9 mouse cellular contexts compared by ENCODE assay signal in the genomic region with DNA sequence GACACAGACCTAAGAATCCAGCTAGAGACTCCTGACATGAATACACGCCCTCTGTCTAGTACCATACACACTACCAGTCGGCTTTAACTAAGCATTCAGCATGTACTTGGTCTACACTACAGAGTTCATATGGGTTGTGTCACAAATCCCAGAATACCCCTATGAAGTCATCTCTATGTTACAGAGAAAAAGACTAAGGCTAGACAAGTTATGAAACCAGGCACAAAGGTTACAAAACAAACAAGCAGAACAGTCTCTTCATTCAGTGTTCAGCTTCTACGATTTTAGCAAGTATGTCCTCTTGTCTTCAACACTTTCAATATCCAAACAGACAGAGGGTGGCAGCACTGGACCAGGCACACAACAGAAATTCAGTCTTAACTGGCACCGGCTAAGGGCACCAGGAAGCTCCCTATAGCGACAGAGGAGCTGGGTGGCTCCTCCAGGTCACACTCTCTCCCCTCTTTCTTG. TPM values are rescaled to one million over a fixed set of nuclear protein-coding genes. Genes with fewer than 3 reads are reported as not detected.
A peak's percentile ranks its signal among the peaks of the same experiment; 100 is the strongest.
DNase-seq lines count a peak whose midpoint lies in the region; ATAC-seq lines count a peak whose summit lies in the region.
"Had no signal": no experiment of that assay in that cellular context is flagged by ENCODE, and none has a peak within 500 bp of the region (broad histone marks: within the 10 kb centered on the region; RNA-seq: fewer than 3 reads in every experiment).

No protein-coding gene starts in this region.

- H3K4me1 ChIP-seq in hindbrain, embryonic 16.5 days (ENCODE audit: control insufficient read depth, insufficient read depth, low read depth, low read length): no peaks in the 10 kb centered on the region; the same call in 1 of the 2 replicates
- H3K4me1 ChIP-seq in hindbrain, embryonic 10.5 days (replicated peaks): no peaks in the 10 kb centered on the region
- H3K4me1 ChIP-seq in intestine, embryonic 15.5 days (replicated peaks): peaks cover 3% of the 10 kb centered on the region; the same call in 1 of the 2 replicates
- H3K4me1 ChIP-seq: neural tube, embryonic 12.5 days had no signal

- H3K4me2 ChIP-seq in hindbrain, embryonic 16.5 days (ENCODE audit: low read length): no peak overlapping the region
- H3K4me2 ChIP-seq in intestine, embryonic 15.5 days (replicated peaks): no peak overlapping the region
- H3K4me2 ChIP-seq: neural tube, embryonic 12.5 days had no signal

- no peak overlapping the region for H3K9ac ChIP-seq in hindbrain, embryonic 16.5 days (ENCODE audit: low read depth, low read length)
- H3K9ac ChIP-seq in intestine, embryonic 15.5 days: no peak overlapping the region
- H3K9ac ChIP-seq: neural tube, embryonic 12.5 days had no signal

- 59% methylated on average over 5 of the region's 5 CpGs for WGBS in hindbrain, embryonic 16.5 days
- WGBS in hindbrain, embryonic 10.5 days: 70% methylated on average over 5 of the region's 5 CpGs
- 61% methylated on average over 5 of the region's 5 CpGs for WGBS in intestine, embryonic 15.5 days

- H3K36me3 ChIP-seq in hindbrain, embryonic 16.5 days (ENCODE audit: control insufficient read depth, insufficient read depth, low read length): peaks cover 7% of the 10 kb centered on the region
- H3K36me3 ChIP-seq in hindbrain, embryonic 10.5 days: peaks cover 29% of the 10 kb centered on the region
- peaks cover 6% of the 10 kb centered on the region; the same call in 1 of the 2 replicates for H3K36me3 ChIP-seq in intestine, embryonic 15.5 days

- H3K4me3 ChIP-seq in hindbrain, embryonic 16.5 days (ENCODE audit: low read length): no peak overlapping the region
- no peak overlapping the region for H3K4me3 ChIP-seq in hindbrain, embryonic 10.5 days
- no peak overlapping the region for H3K4me3 ChIP-seq in intestine, embryonic 15.5 days (replicated peaks)
- H3K4me3 ChIP-seq: neural tube, embryonic 12.5 days had no signal

- intact Hi-C loops in left cerebral cortex, postnatal 14 days (cut with DNase I): loop anchor here (5.0 kb wide), 3 partner anchors 46 to 91 kb away; a partner anchor contains a TSS

- H3K9me3 ChIP-seq in hindbrain, embryonic 16.5 days (ENCODE audit: control insufficient read depth, low read length): no peaks in the 10 kb centered on the region
- H3K9me3 ChIP-seq in hindbrain, embryonic 10.5 days: no peaks in the 10 kb centered on the region
- no peaks in the 10 kb centered on the region for H3K9me3 ChIP-seq in intestine, embryonic 15.5 days
- H3K9me3 ChIP-seq: neural tube, embryonic 12.5 days had no signal

- no peak for ATAC-seq in hindbrain, embryonic 16.5 days
- ATAC-seq in intestine, embryonic 15.5 days: peak; percentile 62; the same call in 1 of the 2 replicates

- 0 out of 2 replicates have a peak overlapping the region, but pooled peaks have one; percentile 9 for H3K27ac ChIP-seq in hindbrain, embryonic 16.5 days (ENCODE audit: low read depth, low read length)
- H3K27ac ChIP-seq in hindbrain, embryonic 10.5 days: no peak overlapping the region
- no peak overlapping the region for H3K27ac ChIP-seq in intestine, embryonic 15.5 days
- H3K27ac ChIP-seq: neural tube, embryonic 12.5 days had no signal

- no peak for DNase-seq in hindbrain, embryonic 10.5 days (ENCODE audit: low spot score)
- DNase-seq in cerebellum, adult 11 months: peak; percentile 64
- peak; percentile 85 for DNase-seq in gastrocnemius, adult 18-20 months (ENCODE audit: low spot score)
- peak; percentile 77 to 89 for DNase-seq in left cerebral cortex, postnatal 14 days (ENCODE audit: low spot score in 2 of 2)
- DNase-seq in natural killer cell, adult 2 months (ENCODE audit: low spot score in 2 of 2): peak; percentile 9 to 37
- DNase-seq in thymus, adult 18-20 months: peak; percentile 7 to 15

- no peaks in the 10 kb centered on the region for H3K27me3 ChIP-seq in hindbrain, embryonic 16.5 days (replicated peaks; ENCODE audit: control insufficient read depth, insufficient read depth, low read length)
- H3K27me3 ChIP-seq in hindbrain, embryonic 10.5 days (ENCODE audit: insufficient read depth, poor library complexity, severe bottlenecking): no peaks in the 10 kb centered on the region
- H3K27me3 ChIP-seq in intestine, embryonic 15.5 days (replicated peaks): no peaks in the 10 kb centered on the region
- H3K27me3 ChIP-seq: neural tube, embryonic 12.5 days had no signal

RNA-seq across cellular contexts. Expression of a gene that starts 15.1 kb away (rescaled TPM):
- polyA plus RNA-seq in hindbrain, embryonic 16.5 days (2015; fragmentation: Nextera tagmentation; extraction: Ambion mirVana): 0.71 TPM in 1 of 2 replicates, not detected in the other
- not detected in 2 replicates for polyA plus RNA-seq in hindbrain, embryonic 10.5 days (2016; fragmentation: Nextera tagmentation; extraction: Ambion mirVana)
- not detected for total RNA-seq in gastrocnemius, adult 18-20 months (2021)
- polyA plus RNA-seq in intestine, embryonic 15.5 days (2015; fragmentation: Nextera tagmentation; extraction: Ambion mirVana): not detected in 2 replicates
- total RNA-seq in left cerebral cortex, postnatal 14 days (2021): not detected
- polyA plus RNA-seq: neural tube, embryonic 12.5 days had no signal

RNA-seq across cellular contexts. Expression of a gene that starts 35.8 kb away (rescaled TPM):
- polyA plus RNA-seq in hindbrain, embryonic 16.5 days (2015; fragmentation: Nextera tagmentation; extraction: Ambion mirVana): 355 and 401 TPM in 2 replicates
- polyA plus RNA-seq in hindbrain, embryonic 10.5 days (2016; fragmentation: Nextera tagmentation; extraction: Ambion mirVana): 313 and 393 TPM in 2 replicates
- total RNA-seq in gastrocnemius, adult 18-20 months (2021): 100 to 1,000 TPM; 946 to 968 TPM
- 421 and 423 TPM in 2 replicates for polyA plus RNA-seq in intestine, embryonic 15.5 days (2015; fragmentation: Nextera tagmentation; extraction: Ambion mirVana)
- total RNA-seq in left cerebral cortex, postnatal 14 days (2021): 100 to 1,000 TPM; 676 to 689 TPM

RNA-seq across cellular contexts. Expression of a gene that starts 47.4 kb away (rescaled TPM):
- 27.4 and 33.8 TPM in 2 replicates for polyA plus RNA-seq in hindbrain, embryonic 16.5 days (2015; fragmentation: Nextera tagmentation; extraction: Ambion mirVana)
- 25.2 and 26.8 TPM in 2 replicates for polyA plus RNA-seq in hindbrain, embryonic 10.5 days (2016; fragmentation: Nextera tagmentation; extraction: Ambion mirVana)
- total RNA-seq in gastrocnemius, adult 18-20 months (2021): 10 to 100 TPM; 40.5 to 64.1 TPM
- polyA plus RNA-seq in intestine, embryonic 15.5 days (2015; fragmentation: Nextera tagmentation; extraction: Ambion mirVana): 23.8 and 28.7 TPM in 2 replicates
- total RNA-seq in left cerebral cortex, postnatal 14 days (2021): 10 to 100 TPM; 40.2 to 49.3 TPM
